Mouse (Mus musculus) liver, embryonic 14.5 days (tissue): Measurements from ENCODE around the gene Olfr1373.

Source experiments
- CTCF ChIP-seq: IDR thresholded peaks from 2 replicates; pipeline ENCODE4 v1.5.1; 2016; ENCODE audit warnings: antibody characterized with exemption, low read depth, control low read depth
- EP300 ChIP-seq: IDR thresholded peaks from 2 replicates; pipeline ENCODE4 v1.6.1; 2016; ENCODE audit warnings: antibody characterized with exemption, low read depth

DNA sequence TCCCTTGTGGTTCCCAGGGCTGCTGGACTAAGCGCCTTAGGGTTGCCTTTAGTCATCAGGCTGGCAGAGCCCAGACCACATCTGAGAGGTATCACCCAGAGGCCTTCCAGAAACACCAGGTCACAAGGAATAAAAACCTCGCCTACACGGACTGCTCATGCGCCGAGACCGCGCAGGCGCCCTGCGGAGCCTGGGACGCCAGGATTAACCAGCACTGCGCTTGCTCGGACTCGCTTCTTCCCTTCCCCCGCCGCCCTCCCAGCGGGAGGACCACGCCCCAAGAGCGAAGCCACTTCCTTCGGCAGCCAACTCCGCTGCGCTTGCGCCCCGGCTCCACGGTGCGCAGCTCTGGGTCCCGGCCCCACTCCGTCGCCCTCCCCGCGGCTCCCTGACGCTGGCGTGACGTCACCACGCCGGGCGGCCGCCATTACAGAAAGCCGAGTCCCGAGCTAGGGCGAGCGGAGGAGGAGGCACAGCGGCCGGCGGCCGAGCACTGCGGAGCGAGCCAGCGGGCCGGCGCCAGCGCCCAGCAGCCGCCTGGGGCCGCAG lies 46.9 kb downstream of the Olfr1373 start, which contains the start of gene Ppp2ca:
- no peak for TF ChIP-seq CTCF
- no peak for TF ChIP-seq EP300
